Mouse (Mus musculus) forebrain, embryonic 11.5 days (tissue): ENCODE data around the gene Mtr. TPM values are rescaled to one million over a fixed set of nuclear protein-coding genes. Genes with fewer than 3 reads are reported as not detected.
A peak's percentile ranks its signal among the peaks of the same experiment; 100 is the strongest.

Source experiments
- ATAC-seq: fragments of 200-750 bp; cut with Nextera tagmentation; replicated peaks from 2 replicates; pipeline ENCODE4 v1.8.0; 2017; ENCODE audit warnings: moderate TSS enrichment; ENCODE audit not compliant: low FRiP score
- DNase-seq: peaks from one replicate; pipeline ENCODE4 v3.0.0-alpha.2; 2017; ENCODE audit warnings: low spot score
- H3K27ac ChIP-seq: fragments of 300-500 bp; sonication (generic); 2 replicates; pipeline ENCODE4 v1.5.1; 2014; ENCODE audit warnings: low read depth, low read length
- H3K27me3 ChIP-seq: fragments of 300-500 bp; sonication (generic); 2 replicates; pipeline ENCODE4 v1.6.1; 2014; ENCODE audit warnings: mild to moderate bottlenecking, low read length, mixed read lengths; ENCODE audit not compliant: control insufficient read depth, insufficient read depth
- H3K36me3 ChIP-seq: fragments of 300-500 bp; sonication (generic); 2 replicates; pipeline ENCODE4 v1.6.1; 2014; ENCODE audit warnings: mild to moderate bottlenecking, low read length, moderate library complexity, mixed read lengths; ENCODE audit not compliant: control insufficient read depth, insufficient read depth
- H3K4me1 ChIP-seq: fragments of 300-500 bp; sonication (generic); replicated peaks from 2 replicates; pipeline ENCODE4 v1.6.1; 2014; ENCODE audit warnings: low read length, mixed read lengths; ENCODE audit not compliant: control insufficient read depth, insufficient read depth
- H3K4me2 ChIP-seq: fragments of 300-500 bp; sonication (generic); 2 replicates; pipeline ENCODE4 v1.6.1; 2014; ENCODE audit warnings: low read depth, mild to moderate bottlenecking, low read length, moderate library complexity, mixed read lengths; ENCODE audit not compliant: severe bottlenecking
- H3K4me3 ChIP-seq: fragments of 300-500 bp; sonication (generic); 2 replicates; pipeline ENCODE4 v1.5.1; 2014; ENCODE audit warnings: low read depth, low read length
- H3K9ac ChIP-seq: fragments of 300-500 bp; sonication (generic); 2 replicates; pipeline ENCODE4 v1.6.1; 2014; ENCODE audit warnings: low read length
- H3K9me3 ChIP-seq: fragments of 300-500 bp; sonication (generic); 2 replicates; pipeline ENCODE4 v1.6.1; 2016; ENCODE audit warnings: low read length, mixed read lengths; ENCODE audit not compliant: control insufficient read depth
- WGBS: fragments of 180-500 bp; shearing (Covaris S2); extraction: QIAGEN DNeasy Blood & Tissue Kit; methylation state at CpG from one replicate; pipeline ENCODE4 v1.1.7; 2014; 5-methylcytosine and 5-hydroxymethylcytosine counted together
- polyA plus RNA-seq: library from polyadenylated mRNA; unstranded; fragments of >200 nt; fragmentation: Nextera tagmentation; extraction: Ambion mirVana; gene quantifications from 2 replicates; pipeline ENCODE4 v1.2.1, GENCODE M21; 2014

Gene Mtr
- polyA plus RNA-seq, 1 experiment from 2014 or later, result 16.1 TPM

- no peak overlapping the region for H3K9ac ChIP-seq
- no peaks in the 10 kb centered on the region for H3K9me3 ChIP-seq
- ATAC-seq (no peak), DNase-seq (no peak)
- 89% methylated on average over 5 of the region's 5 CpGs for WGBS
- H3K27me3 ChIP-seq, result no peaks in the 10 kb centered on the region
- H3K4me2 ChIP-seq, result no peak overlapping the region
- H3K4me1 ChIP-seq, result no peaks in the 10 kb centered on the region
- peaks cover 2% of the 10 kb centered on the region; the same call in 1 of the 2 replicates for H3K36me3 ChIP-seq
- H3K4me3 ChIP-seq, result no peak overlapping the region
- no peak overlapping the region for H3K27ac ChIP-seq
These were observed 30.3 kb downstream of the Mtr start for GRCm38 (mm10) chr13:12227606-12228005.

- no peak for DNase-seq
- no peaks in the 10 kb centered on the region; the same call in 1 of the 2 replicates for H3K36me3 ChIP-seq
- H3K27me3 ChIP-seq, result no peaks in the 10 kb centered on the region
- no peaks in the 10 kb centered on the region for H3K4me1 ChIP-seq
- no peak overlapping the region for H3K4me3 ChIP-seq
- no peak overlapping the region for H3K27ac ChIP-seq
- no peak for ATAC-seq
- no peak overlapping the region for H3K9ac ChIP-seq
- no peaks in the 10 kb centered on the region for H3K9me3 ChIP-seq
- 92% methylated on average over 14 of the region's 14 CpGs for WGBS
- no peak overlapping the region for H3K4me2 ChIP-seq
These were observed 39.3 kb downstream of the Mtr start for GRCm38 (mm10) chr13:12218603-12219002.

- Histone ChIP-seq H3K27ac (no peak overlapping the region), H3K36me3 (no peaks in the 10 kb centered on the region; the same call in 1 of the 2 replicates), H3K9me3 (no peaks in the 10 kb centered on the region), H3K4me2 (no peak overlapping the region), H3K4me1 (no peaks in the 10 kb centered on the region), H3K4me3 (no peak overlapping the region), H3K9ac (no peak overlapping the region), H3K27me3 (no peaks in the 10 kb centered on the region)
- ATAC-seq (no peak), DNase-seq (no peak)
- 85% methylated on average over 5 of the region's 5 CpGs for WGBS
These were observed 43.0 kb downstream of the Mtr start for GRCm38 (mm10) chr13:12214922-12215321.

- Histone ChIP-seq H3K4me1 (no peaks in the 10 kb centered on the region), H3K4me2 (no peak overlapping the region), H3K27ac (no peak overlapping the region), H3K9me3 (no peaks in the 10 kb centered on the region), H3K4me3 (no peak overlapping the region), H3K36me3 (no peaks in the 10 kb centered on the region; the same call in 1 of the 2 replicates), H3K9ac (no peak overlapping the region), H3K27me3 (no peaks in the 10 kb centered on the region)
- WGBS, result 71% methylated on average over 2 of the region's 2 CpGs
- ATAC-seq, result no peak
- DNase-seq, result no peak
These were observed 46.9 kb downstream of the Mtr start for GRCm38 (mm10) chr13:12211058-12211457.

GRCm38 (mm10) chr13:12210023-12210762 lies 47.7 kb downstream of the Mtr start:
- ATAC-seq (peak; percentile 53; the same call in 1 of the 2 replicates), DNase-seq (peak; percentile 70)
- no peaks in the 10 kb centered on the region for H3K4me1 ChIP-seq
- H3K9me3 ChIP-seq, result no peaks in the 10 kb centered on the region
- no peak overlapping the region for H3K4me3 ChIP-seq
- no peaks in the 10 kb centered on the region; the same call in 1 of the 2 replicates for H3K36me3 ChIP-seq
- no peak overlapping the region for H3K4me2 ChIP-seq
- no peak overlapping the region for H3K27ac ChIP-seq
- WGBS, result 82% methylated on average over 10 of the region's 10 CpGs
- H3K27me3 ChIP-seq, result no peaks in the 10 kb centered on the region
- no peak overlapping the region for H3K9ac ChIP-seq

GRCm38 (mm10) chr13:12200372-12200771 lies 57.5 kb downstream of the Mtr start:
- Histone ChIP-seq H3K27me3 (no peaks in the 10 kb centered on the region), H3K27ac (no peak overlapping the region), H3K9ac (no peak overlapping the region), H3K4me2 (no peak overlapping the region), H3K4me3 (no peak overlapping the region), H3K4me1 (no peaks in the 10 kb centered on the region), H3K9me3 (no peaks in the 10 kb centered on the region), H3K36me3 (no peaks in the 10 kb centered on the region; the same call in 1 of the 2 replicates)
- ATAC-seq (no peak), DNase-seq (no peak)
- 88% methylated on average over 5 of the region's 5 CpGs for WGBS

- no peak overlapping the region for H3K27ac ChIP-seq
- 96% methylated on average over 2 of the region's 2 CpGs for WGBS
- ATAC-seq (no peak), DNase-seq (no peak)
- H3K27me3 ChIP-seq, result no peaks in the 10 kb centered on the region
- H3K36me3 ChIP-seq, result no peaks in the 10 kb centered on the region; the same call in 1 of the 2 replicates
- no peak overlapping the region for H3K4me3 ChIP-seq
- H3K9me3 ChIP-seq, result no peaks in the 10 kb centered on the region
- no peaks in the 10 kb centered on the region for H3K4me1 ChIP-seq
- H3K9ac ChIP-seq, result no peak overlapping the region
- no peak overlapping the region for H3K4me2 ChIP-seq
These were observed 59.4 kb downstream of the Mtr start for GRCm38 (mm10) chr13:12198486-12198885.

- no peaks in the 10 kb centered on the region for H3K9me3 ChIP-seq
- H3K27ac ChIP-seq, result no peak overlapping the region
- H3K4me2 ChIP-seq, result no peak overlapping the region
- no peaks in the 10 kb centered on the region; the same call in 1 of the 2 replicates for H3K36me3 ChIP-seq
- H3K9ac ChIP-seq, result no peak overlapping the region
- DNase-seq (no peak), ATAC-seq (no peak)
- H3K27me3 ChIP-seq, result no peaks in the 10 kb centered on the region
- no peak overlapping the region for H3K4me3 ChIP-seq
- H3K4me1 ChIP-seq, result no peaks in the 10 kb centered on the region
- WGBS, result 91% methylated on average over 4 of the region's 4 CpGs
These were observed 61.1 kb downstream of the Mtr start for GRCm38 (mm10) chr13:12196861-12197260.

- no peak for ATAC-seq
- DNase-seq, result no peak
- no peaks in the 10 kb centered on the region; the same call in 1 of the 2 replicates for H3K36me3 ChIP-seq
These were observed 61.9 kb downstream of the Mtr start for GRCm38 (mm10) chr13:12196012-12196411.

More at GRCm38 (mm10) chr13:12196012-12196411, 61.9 kb downstream of the Mtr start:
- Histone ChIP-seq H3K27ac (no peak overlapping the region), H3K27me3 (no peaks in the 10 kb centered on the region), H3K4me2 (no peak overlapping the region), H3K9ac (no peak overlapping the region), H3K4me3 (no peak overlapping the region), H3K4me1 (no peaks in the 10 kb centered on the region), H3K9me3 (no peaks in the 10 kb centered on the region)
- WGBS, result 93% methylated on average over 3 of the region's 3 CpGs
